Mouse (Mus musculus): ENCODE measurements at regions not wholly inside any gene's neighbourhood (a gene's known extent, or its start where the extent isn't known, plus 50 kb on each side); places are given as distances from the start of the nearest gene placed in this dataset.
A peak's percentile ranks its signal among the peaks of the same experiment; 100 is the strongest.

GRCm38 (mm10) chr12:56275556-56276242 lies 70.0 kb downstream of the Mbip start:
- peak; percentile 50 for DNase-seq (ENCODE audit: extremely low read depth, low read depth, low spot score)

DNA sequence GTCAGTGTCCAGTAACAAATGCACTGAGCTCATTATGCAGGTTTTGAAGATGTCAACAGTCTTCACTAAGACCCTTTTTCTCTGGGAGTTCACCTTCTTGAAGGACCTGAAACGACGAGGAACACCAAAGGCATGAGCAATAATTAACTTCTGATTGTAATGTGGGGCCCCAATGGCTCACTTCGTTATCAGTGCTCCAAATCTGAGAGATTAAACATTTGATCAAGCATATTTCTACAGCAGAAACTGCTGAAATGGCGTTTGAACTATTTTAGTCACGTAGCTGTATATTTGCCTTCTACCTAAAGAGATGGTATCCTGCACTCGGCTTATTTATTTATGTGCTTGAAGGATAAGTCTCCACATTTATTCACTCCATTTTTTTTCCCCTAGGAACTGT lies 80.6 kb downstream of the Mbip start:
- no peak for DNase-seq (ENCODE audit: extremely low read depth, low read depth, low spot score)

DNA sequence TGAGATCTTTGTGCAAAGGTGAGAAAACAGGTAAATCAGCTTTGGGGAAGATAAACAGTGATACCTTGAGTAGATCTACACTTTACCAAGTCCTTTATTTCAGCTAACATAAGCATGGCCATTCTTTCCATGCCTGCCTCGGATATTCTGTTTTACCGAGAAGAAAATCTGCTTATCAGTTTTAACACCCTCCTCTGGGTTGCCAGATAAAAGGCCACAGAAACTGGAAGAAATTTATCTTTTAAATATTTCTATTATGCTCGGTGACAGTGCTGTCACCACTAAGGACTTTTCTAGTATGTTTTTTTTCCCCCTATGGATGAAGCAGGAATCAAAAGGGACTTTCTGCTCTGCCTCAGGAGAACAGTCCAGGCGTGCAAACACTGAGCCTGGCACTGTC lies 84.2 kb downstream of the Mbip start:
- DNase-seq (ENCODE audit: extremely low read depth, low read depth, low spot score), result no peak

GRCm38 (mm10) chr12:56258401-56259050 lies 87.2 kb downstream of the Mbip start:
- no peak for DNase-seq (ENCODE audit: extremely low read depth, low read depth, low spot score)

GRCm38 (mm10) chr12:56256243-56256881 lies 89.3 kb downstream of the Mbip start:
- no peak for DNase-seq (ENCODE audit: extremely low read depth, low read depth, low spot score)

- no peak for DNase-seq (ENCODE audit: extremely low read depth, low read depth, low spot score)
Observed at GRCm38 (mm10) chr12:56252612-56253444, 92.9 kb downstream of the Mbip start.

- no peak for DNase-seq (ENCODE audit: extremely low read depth, low read depth, low spot score)
Observed at GRCm38 (mm10) chr12:56250262-56250661, 95.4 kb downstream of the Mbip start.

- DNase-seq (ENCODE audit: extremely low read depth, low read depth, low spot score), result peak; percentile 80
Observed at GRCm38 (mm10) chr12:56246406-56246805, 99.3 kb downstream of the Mbip start.

- no peak for DNase-seq (ENCODE audit: extremely low read depth, low read depth, low spot score)
Observed at GRCm38 (mm10) chr12:56242803-56243202, 102.9 kb downstream of the Mbip start.

- DNase-seq (ENCODE audit: extremely low read depth, low read depth, low spot score), result no peak
Observed at GRCm38 (mm10) chr12:56241735-56242134, 104.0 kb downstream of the Mbip start.

GRCm38 (mm10) chr12:56240206-56240605 lies 105.5 kb downstream of the Mbip start:
- DNase-seq (ENCODE audit: extremely low read depth, low read depth, low spot score), result no peak

GRCm38 (mm10) chr12:56234571-56234970 lies 111.1 kb downstream of the Mbip start:
- no peak for DNase-seq (ENCODE audit: extremely low read depth, low read depth, low spot score)

GRCm38 (mm10) chr12:56233209-56233608 lies 112.5 kb downstream of the Mbip start:
- no peak for DNase-seq (ENCODE audit: extremely low read depth, low read depth, low spot score)

- DNase-seq (ENCODE audit: extremely low read depth, low read depth, low spot score), result peak; percentile 90
Observed at GRCm38 (mm10) chr12:56224142-56224895, 121.4 kb downstream of the Mbip start.

GRCm38 (mm10) chr12:56193524-56193923 lies 152.2 kb downstream of the Mbip start:
- no peak for DNase-seq (ENCODE audit: extremely low read depth, low read depth, low spot score)

GRCm38 (mm10) chr12:56189562-56189961 lies 156.1 kb downstream of the Mbip start:
- DNase-seq (ENCODE audit: extremely low read depth, low read depth, low spot score), result no peak

DNA sequence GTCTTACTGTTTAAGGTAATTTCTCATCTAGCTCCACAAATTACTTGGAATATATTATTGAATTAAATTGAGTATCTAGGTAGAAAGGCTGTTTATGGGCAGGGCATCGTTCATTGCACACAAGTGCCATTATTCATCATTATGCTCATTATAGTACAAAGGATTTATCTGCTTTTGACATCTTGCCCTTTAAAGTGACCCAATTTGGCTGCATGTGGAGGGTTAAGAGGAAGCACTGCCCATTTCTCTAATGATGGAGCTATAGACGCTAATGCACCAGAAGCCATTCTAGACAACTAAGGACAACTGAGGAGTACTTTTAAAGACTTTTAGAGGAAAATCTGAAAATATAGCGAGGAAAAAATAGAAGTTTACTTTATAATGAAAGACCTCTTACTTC lies 185.0 kb downstream of the Mbip start:
- no peak for DNase-seq (ENCODE audit: extremely low read depth, low read depth, low spot score)

DNA sequence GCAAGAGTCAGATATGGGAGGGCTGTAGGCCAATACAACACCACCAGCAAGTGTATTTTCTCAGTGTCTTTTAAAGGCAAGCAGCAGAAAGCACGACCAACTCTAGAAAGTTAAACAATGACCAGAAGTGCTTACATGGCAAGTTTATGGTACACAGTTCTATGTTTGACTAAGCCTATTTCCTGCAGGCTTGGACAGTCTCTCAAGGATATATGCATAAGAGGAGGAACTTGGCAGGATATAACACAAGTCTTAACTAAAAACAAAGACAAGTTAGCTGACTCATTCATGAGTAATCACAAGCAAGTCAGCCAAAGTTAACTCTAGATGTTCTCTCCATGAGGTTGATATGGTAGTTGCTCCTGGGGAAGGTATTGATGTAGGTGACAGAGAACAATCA lies 201.3 kb downstream of the Mbip start:
- peak; percentile 31 for DNase-seq (ENCODE audit: extremely low read depth, low read depth, low spot score)

DNA sequence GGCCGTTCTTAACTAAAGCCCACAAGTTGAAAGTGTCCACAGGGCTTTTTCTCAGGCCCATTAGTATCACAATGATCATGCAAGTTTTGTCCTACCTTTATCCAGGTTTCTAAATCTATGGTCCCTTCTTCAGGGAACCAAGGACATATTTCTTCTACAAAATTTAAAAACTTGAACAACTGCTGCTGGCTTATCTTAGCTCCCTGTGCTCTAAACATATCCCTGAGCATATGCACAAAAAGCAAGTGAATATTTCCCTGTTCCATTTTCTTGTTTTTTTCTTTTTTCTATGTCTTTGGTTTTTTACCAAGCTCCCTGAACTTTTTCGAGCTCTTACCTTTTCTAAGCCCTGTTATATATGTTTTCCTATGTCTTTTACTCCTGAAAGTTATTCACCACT lies 201.9 kb downstream of the Mbip start:
- DNase-seq (ENCODE audit: extremely low read depth, low read depth, low spot score), result no peak

GRCm38 (mm10) chr12:56114446-56114845 lies 231.2 kb downstream of the Mbip start:
- no peak for DNase-seq (ENCODE audit: extremely low read depth, low read depth, low spot score)

- DNase-seq (ENCODE audit: extremely low read depth, low read depth, low spot score), result no peak
Observed at GRCm38 (mm10) chr12:56081406-56081805, 245.3 kb downstream of the Brms1l start.
